Mouse (Mus musculus) common myeloid progenitor, adult 5-6 weeks (primary cell): Measurements from ENCODE around the gene Med22. TPM values are rescaled to one million over a fixed set of nuclear protein-coding genes. Genes with fewer than 3 reads are reported as not detected.
A peak's percentile ranks its signal among the peaks of the same experiment; 100 is the strongest.

ENCODE experiments used
- ATAC-seq: replicated peaks from 2 replicates; pipeline ENCODE4 v1.8.0; 2016; ENCODE audit warnings: low read depth, mild to moderate bottlenecking, moderate TSS enrichment, inconsistent platforms; ENCODE audit not compliant: poor library complexity, severe bottlenecking
- total RNA-seq: library from RNA; stranded (forward); fragments of 200-1000, 187-1606 nt; gene quantifications from 2 replicates; pipeline ENCODE4 v1.2.3, GENCODE M21; 2017

The Med22 gene
- total RNA-seq: 17.0 and 22.5 TPM in 2 replicates

DNA sequence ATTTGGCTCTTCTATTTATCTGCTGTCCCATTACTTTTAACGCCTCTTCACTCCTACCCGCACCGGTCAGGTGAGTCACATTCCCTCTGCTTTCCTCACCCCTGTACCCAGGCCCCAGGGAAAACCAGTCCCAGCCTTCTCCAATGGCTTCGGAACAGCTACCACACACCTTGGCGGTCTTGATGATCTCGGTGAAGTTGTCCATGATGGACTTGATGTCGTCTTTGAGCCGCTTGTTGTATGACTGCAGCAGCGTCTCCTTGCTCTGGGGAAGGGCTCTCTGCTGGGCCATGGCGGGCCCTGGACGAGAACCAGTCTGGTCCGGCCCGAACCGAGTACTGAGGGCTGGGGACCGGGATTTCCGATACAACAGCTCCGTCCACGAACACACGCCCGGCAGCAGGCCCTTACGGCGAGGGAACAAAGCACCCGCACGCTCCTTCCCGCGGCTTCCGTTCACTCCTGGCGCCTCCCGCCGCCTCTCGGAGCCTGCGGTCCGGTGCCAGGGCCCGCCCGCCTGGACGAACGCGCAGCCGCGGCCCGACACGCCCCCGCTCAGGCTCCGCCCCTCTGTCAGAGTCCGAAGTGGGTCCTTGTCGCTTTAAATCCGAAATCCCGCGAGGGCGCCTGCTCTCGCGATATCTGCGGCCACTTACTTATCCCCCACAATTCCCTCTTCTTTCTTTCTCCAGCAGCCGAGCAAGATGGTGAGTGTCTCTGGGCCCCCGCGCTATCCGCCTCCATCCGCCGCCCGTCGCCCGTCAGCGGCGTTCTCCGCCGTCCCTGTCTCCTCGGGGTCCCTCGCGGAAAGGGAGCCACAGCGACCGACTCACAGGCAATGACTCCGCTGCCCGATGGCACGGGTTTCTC, at the start of gene Med22, which contains the start of gene Rpl7a:
Gene Med22, minus strand, starts transcription at position 554 of the 870 bp plus-strand sequence.
Gene Rpl7a, plus strand, starts transcription at position 641 of the 870 bp plus-strand sequence.
- ATAC-seq: peak; percentile 76

DNA sequence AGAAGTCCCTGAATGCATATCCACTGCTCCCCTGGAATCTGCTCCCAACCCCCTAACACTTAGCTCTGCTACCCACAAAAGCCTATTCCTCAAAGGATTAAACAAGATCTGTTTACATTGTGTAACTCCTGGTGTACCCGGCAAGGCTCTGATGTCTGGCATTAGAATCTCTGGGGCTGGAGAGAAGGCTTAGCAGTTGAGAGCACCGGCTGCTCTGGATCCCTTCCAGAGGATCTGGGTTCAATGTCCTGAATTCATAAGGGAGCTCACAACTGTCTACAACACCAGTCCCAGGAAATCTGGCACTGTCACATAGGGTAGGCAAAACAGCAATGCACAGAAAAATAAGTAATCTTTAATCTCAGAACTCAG, 47.0 kb upstream of the Med22 start:
- ATAC-seq: no peak

DNA sequence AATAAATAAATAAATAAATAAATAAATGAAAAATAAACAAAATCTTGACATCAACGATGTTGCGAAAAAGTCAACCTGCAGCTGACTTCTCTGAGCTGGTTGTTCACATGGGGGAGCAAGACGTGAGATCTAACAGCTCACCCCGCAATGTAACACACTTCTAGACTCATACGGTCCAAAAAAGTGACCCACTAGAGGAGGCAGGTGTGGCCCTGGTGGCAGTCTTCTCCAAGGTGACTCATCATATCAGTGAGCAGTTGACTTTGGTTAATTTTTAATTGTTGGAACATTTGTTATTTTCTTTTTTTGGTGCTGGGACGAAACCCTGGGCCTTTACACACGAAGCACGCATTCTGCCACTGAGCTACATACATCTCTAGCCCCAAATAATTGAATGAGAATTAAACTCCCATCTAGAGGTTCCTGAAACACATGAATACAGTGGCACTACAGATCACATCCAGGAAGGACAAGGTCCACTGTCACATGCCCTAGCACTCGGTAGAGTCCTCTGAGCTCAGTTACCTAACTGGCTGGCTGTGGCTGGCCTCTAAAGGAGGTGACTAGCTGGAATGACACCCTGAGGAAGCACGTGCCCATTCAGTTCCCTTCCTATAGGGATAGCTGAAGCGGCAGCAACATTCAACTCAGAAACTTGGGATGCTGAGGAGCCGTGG, 46.5 kb upstream of the Med22 start:
- ATAC-seq: no peak

DNA sequence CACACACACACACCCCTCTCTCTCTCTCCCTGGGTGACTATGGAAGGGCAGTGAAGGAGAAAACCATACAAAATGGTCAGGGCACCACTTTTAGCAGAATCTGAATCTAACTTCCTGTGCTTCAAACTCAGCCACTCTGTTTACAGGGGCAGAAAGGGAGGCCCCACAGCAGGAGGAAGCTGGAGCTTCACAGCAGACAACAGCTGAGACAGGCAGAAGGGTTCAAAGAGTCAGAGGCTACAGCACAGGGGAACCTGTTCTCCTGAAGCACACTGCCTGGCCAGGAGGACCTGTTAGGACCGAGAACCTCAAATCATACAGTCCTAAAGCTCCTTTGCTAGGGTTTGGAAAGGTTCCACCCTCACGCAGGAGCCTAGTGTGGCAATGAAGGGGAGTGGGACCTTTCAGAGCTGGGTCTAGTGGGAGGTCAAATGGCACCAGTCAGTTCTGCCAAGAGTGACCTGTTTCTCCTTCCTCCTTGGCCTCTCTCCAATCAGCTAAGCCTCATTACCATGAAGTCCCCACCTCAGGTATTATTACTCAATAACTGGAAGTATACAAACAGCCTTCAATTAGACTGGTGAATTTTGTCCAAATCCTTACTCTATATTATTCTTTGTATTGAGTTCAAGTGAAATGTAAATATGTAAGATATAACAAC, 44.4 kb upstream of the Med22 start:
- no peak for ATAC-seq

DNA sequence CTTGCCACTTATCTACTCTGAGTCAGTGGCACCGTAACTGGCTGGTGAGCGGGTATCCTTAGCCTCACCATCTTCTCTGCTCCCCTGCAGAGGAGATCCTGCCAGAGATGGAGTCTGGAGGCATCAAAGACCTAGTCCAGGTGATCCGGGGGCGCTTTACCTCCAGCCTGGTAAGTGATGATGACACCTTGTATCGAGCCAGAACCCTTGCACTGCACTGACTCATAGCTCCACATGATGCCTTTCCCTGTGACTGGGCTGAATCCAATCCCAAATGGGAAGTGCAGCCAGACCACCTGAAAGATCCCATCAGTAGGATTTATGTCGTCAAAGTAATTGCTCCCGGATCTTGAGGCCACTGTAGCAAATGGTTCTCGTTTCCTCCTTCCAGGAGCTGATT, 42.4 kb upstream of the Med22 start:
- ATAC-seq: no peak

DNA sequence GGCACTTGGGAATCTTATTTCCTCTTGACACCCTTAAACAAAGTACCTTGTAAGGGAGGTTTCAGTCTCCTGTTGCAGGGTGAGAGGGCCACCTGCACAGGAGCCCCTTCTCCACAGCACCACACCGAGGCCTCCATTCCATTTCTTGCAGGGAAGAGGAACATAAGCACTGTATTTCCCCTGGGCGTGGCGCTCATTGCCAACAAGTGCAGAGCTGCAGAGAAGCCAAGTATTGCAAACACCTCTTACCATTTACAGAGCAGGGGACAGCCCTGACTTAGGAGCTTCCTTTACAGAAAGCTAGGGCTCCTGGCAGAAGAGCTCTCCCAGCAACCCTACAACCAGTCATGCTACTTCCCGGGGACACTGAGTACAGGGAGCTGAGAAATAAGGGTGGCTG, 41.7 kb upstream of the Med22 start:
- no peak for ATAC-seq

DNA sequence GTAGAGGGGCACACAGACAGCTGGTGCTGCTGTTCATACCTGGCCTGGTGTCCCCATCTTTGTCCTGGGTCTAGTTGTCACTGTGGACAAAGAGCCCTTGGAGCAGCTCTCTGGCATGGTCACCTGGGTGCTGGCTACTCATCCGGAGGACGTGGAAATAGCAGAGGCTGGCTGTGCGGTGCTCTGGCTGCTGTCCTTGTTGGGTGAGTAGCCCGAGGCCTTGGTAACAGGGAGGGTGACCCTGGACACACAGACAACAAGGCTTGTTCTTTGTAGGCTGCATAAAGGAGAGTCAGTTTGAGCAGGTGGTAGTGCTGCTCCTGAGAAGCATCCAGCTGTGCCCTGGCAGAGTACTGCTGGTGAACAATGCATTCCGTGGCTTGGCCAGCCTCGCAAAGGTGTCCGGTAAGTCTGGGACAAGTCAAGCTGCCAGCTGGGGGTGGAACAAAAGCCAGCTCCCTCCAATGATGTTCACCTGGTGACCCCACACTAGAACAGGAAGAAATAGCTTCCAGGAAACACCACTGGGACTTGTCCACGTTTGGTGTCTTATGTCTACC, 40.9 kb upstream of the Med22 start:
- ATAC-seq: no peak

DNA sequence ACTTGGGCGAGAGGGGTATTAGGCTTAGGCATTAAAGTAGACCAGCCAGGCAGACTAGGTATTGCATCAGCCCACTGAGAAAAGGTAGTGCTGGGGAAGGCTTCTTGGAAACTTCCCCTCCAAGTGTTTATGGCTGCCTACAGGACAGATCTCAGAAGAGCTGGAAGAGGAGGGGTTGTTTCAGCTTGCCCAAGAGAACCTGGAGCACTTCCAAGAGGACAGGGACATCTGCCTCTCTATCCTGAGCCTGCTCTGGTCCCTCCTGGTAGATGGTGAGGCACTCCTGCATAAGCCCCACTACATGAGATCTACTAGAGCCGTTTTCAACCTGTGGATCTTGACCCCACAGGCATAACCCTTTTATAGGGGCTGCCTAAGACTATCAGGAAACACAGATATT, 39.9 kb upstream of the Med22 start:
- no peak for ATAC-seq

DNA sequence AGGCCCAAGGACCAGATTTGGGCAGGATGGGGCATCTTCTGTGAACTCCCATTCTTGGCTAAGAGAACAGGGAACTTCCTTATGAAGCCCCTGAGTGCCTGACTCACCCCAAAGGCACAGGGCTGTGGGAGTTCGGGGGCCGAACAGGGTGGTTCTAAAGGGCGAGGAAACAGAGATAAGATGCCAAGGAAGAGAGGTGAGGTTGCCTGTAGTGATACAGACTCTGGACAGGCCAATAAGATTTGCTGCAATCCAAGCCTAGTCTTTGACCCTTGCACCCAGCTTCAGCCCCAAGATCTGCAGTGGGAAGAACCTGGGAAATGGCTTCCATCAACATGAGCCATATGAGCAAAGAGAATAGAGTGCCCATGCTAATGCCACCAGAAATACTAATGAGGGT, 32.8 kb upstream of the Med22 start:
- ATAC-seq: no peak

DNA sequence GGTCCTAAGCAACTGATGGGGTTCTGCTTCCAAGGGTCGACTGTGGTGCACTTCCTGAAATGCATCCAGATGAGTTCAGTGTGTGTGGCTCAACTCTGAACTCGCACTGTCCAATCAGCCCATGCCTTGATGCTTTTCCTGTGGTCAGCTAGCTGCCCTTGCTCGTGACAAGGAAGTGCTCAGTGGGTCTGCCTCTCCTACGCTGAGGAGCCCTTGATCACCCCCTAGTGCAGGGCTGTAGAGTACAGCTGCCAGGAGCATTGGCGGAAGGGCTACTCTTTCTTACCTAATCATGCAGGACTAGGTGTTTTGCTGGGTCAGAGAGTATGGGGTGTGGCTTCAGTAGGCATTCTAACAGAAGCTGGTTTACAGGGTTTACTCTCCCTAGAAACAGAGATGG, 31.1 kb upstream of the Med22 start:
- peak; percentile 74 for ATAC-seq

DNA sequence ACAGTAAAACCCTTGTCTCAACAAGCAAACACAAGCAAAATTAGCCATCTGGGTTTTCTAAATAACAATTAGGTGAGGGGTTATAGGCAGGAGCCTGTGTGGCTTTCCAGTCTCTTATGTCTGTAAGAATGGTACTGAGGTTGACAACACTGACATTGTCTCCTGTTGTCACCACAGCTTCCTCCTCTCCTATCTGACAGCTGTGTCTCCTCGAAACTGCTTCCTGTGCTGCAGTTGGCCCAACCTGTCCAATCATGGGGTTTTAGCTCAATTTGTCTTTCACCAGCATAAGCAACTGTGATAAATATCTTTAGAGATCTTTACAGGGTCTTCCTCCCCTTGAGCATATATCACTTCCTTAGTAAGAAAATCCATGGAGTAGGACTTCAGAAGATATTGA, 25.9 kb upstream of the Med22 start:
- no peak; the same call in 1 of the 2 replicates for ATAC-seq

DNA sequence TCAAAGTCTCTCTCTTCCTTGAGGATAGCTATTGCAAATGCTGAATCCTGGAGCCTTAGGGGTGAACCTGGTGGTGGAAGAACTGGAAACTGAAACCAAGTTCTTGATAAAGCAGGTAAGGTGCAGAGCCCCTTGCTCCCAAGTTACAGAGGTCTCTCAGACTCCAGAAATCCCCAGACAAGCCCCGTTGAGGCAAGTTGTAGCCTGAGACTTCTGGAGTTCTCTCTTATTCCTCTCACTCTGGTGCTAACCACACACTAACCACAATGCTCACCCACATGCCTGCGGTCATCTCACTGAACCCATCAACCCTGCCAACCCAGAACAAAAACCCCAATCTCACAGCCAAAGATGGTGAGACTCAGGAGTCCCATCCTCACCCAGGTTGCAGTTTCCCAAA, 24.8 kb upstream of the Med22 start:
- ATAC-seq: no peak

DNA sequence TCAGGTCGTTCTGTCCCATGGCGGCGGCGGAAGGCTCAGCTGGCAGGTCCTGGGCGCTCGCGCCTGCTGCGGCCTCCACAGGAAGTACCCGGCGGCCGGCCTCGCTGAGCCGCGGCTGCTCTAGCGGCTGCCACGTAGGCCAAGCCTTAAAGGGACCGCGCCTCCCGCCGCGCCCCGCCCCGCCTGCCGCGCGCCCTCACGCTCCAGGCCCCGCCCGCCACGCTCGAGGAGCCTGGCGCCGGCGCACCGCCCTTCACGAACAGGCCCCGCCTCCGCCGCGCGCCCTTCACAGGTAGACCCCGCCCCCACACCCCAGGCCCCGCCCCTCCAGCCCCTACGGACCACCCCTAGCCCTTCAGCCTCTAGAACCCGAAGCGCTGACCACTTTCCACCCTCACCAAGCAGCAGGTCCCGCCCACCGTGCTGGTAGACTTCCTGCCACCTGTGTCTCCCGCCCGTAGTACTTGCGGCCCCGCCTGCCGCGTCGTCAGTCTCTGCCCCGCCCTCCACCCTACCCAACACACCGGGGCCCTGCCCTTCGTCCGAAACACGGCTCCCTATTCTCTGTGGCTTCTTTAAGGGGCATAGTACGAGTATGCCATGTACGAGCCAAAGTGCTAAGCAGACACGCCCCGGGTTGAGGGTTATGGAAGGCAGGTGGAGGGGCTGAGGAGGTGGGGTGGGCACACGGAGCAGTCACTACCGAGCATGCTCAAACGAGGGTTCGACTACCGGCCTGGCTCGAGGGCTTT, 23.0 kb upstream of the Med22 start, which contains the start of the genes Surf4 and Stkld1:
Gene Surf4, minus strand, starts transcription at position 625 of the 752 bp plus-strand sequence.
Gene Stkld1, plus strand, starts transcription at position 744 of the 752 bp plus-strand sequence.
- peak; percentile 87 for ATAC-seq

DNA sequence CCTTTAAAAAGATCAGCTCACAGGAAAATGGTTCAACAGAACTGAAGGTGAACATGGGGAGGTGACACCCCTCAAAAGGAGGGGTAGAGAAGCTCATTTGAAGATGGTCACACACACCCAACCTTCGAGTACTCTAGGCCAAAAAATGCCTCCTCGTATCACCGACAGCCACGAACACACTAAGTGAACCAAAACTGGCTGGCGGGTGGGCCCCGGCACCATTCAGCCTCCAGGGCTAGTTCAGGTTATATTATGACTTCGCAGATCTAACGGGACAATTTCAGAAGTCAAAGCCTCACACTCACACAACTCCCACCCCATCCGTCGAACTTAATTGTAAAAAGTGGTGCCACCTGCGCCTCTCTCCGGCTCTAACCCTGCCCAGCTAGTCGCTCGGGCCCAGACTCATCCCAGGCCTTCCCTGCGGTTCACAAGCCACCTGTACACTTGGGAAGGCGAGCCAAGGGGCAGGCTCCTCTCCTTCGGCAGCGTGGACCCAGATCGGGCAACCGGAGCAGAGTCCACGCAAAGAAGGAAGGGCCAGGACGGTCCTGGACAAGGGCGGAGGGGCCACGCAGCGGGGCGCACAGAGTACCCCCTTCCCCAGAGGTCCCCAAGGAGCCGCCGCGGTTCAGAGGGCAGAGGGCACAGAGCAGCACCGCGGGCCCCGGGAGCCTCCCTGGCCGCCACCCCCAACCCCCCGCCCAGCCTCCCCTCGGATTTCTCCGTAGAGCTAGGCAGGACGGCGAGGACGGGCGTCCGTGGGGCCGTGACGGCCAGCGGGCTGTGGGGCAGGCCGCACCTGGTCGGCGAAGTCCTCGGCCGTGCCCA, 22.2 kb upstream of the Med22 start:
- ATAC-seq: no peak

DNA sequence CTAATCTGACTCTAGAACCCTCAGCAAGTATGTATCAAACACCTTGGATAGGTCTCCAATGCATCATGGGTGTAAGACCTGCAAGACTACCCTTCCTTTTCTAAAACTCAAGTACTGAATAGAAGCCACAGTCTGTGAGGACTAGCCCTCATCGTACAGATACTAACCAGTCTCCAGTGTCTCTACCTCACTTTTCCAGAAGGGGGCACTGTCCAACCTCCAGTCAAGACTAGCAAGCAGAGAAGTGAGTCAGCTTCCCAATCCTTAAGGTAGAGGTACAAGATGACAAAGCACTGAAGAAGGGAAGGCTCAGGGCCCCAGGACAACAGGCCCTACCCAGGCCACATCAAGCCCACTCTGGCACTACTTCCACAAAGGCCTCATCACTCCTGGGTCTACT, 19.9 kb upstream of the Med22 start:
- ATAC-seq: peak; percentile 45; the same call in 1 of the 2 replicates

DNA sequence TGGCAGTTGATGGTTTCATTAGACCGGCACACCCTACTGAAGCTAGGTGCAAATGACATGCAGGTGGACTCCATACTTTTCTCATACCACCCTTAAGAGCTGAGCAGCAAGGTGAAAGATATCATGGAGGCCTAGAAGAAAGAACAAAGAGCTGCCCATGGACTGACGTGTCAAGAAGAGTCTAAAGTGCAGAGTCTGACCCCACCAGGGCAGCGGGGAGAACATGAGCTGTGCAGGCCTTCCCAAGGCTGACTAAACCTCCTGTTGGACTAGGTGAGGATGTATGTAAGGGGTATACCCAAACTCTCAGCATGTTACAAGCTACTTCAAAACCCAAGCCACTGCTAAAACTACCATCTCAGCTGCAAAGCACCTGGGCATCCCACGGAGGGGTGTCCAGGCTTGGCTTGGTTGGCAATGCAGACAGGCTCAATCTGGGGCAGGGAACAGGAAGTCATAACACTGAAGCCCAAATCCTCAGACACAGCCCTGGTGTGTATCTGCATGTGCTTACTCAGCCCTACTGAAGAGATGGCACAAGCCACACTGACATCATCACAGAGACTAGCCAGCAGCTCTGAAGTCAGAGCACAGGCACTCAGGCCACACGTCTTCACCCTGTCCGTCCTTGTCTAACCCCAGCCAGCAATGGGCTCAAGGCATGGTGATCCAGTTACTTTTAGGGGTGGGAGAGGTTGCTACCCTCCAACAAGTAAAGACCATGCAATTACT, 17.4 kb upstream of the Med22 start:
- no peak for ATAC-seq

DNA sequence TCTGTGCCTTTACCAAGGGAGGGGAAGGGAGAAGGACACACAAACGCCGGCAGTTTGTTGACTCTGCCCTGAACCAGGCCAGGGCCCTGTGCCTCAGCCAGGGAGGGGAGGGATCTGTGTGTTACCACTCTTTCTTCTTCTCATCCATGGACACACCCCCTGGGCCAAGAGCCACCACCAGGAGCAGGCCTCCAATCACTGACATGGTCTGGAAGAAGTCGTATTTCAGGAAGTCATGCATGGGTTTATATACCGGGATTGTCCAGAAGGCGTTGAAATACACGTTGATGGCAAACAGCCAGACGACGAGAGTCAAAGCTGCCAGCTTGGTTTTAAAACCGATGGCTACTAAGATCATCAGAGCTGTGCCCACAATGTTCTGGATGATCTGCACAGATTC, 11.3 kb upstream of the Med22 start:
- ATAC-seq: no peak

DNA sequence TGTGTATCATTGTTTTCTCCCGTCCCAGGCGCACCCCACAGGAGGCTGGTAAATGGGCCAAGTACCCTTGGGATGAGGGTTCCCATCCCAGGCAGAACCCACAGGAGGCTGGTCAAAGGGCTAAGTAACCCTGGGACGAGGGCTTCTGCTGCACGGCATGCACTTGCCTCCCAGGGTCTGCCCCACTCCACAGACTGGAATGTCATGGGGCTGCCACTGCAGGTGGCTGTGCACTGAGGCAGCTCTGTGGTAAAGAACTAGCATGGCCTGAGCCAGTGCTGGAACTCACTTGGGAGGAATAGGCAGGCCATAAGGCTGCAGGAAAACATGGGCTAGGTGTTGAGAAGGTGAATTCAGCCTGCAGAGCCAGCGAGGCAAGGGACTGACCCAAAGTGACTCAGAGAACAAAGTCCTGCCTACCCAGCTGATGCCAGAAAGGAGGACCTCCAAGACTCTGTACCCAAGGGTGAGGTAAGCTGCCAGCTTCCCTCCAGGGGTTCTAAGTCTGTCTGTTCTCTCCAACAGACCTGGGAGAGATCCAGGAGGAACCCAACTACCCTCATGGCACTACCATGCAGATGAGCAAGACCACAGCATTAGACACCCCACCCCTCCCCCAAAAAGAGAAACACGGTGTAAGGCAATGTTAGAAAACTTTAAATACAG, 9.8 kb upstream of the Med22 start:
- no peak for ATAC-seq
